Mouse (Mus musculus) urinary bladder, postnatal 10 days (tissue): ENCODE results near the gene Nptx1.
A peak's percentile ranks its signal among the peaks of the same experiment; 100 is the strongest.

Source experiments
- DNase-seq: peaks from one replicate; pipeline ENCODE4 v3.0.0; 2022; ENCODE audit warnings: low spot score

The Nptx1 gene

DNA sequence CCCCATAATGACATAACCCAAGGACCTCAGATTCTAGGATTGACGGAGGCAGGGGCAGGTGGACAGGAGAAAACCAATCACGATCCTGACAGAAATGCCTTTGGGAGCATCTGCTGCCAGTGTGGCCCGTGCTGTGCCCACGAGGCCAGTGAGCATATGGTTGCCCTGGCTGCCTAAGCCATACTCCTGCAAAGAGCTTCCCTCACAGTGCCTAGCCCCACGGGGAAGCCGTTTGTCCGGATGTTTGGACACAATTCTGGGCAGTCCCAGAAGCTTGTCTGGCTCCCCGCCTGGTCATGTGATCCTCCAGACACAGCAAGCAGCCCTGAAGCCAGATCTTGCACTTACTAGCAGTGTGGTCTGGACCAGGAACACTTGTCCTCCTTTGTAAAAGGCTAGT, 24.8 kb downstream of the Nptx1 start:
- DNase-seq, result no peak

GRCm38 (mm10) chr11:119521920-119522710, 25.4 kb downstream of the Nptx1 start:
- DNase-seq, result no peak

- DNase-seq, result no peak
These were observed 26.9 kb downstream of the Nptx1 start for GRCm38 (mm10) chr11:119520713-119521063.

DNA sequence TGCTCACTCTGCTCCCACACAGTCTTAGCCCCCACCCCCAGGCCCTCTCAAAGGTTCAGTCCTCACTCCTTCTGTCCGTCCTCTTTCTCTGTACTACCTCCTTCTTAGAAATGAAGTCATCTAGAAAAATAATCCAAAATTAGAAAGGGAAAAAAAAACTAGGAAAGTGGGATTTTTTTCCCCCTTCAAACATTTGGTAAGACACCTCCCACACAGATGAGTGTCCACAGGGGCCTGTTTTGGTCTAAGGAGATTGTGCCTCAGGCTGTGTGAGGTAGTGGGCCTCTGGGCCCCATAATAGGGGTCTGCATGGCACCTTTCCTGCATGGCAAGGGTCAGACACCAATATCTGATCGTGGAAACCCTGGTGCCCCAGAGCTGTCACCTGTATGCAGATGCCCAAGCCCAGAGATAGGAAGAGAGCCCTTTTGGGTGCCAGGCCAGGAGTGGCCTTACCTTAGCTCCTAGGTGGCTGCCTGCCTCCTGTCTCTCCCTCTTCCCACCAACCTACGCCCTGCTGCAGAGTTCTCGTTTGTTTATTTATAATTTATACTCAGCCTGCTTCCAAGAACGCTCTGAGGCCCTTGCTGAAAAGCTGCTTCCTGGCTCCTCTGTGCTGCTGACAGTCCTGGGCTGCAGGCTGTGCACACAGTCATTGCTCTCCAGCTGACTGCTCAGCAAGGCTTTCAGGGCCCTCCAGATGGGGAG, 27.4 kb downstream of the Nptx1 start:
- no peak for DNase-seq

- DNase-seq, result no peak
These were observed 28.2 kb downstream of the Nptx1 start for GRCm38 (mm10) chr11:119519387-119519786.

DNA sequence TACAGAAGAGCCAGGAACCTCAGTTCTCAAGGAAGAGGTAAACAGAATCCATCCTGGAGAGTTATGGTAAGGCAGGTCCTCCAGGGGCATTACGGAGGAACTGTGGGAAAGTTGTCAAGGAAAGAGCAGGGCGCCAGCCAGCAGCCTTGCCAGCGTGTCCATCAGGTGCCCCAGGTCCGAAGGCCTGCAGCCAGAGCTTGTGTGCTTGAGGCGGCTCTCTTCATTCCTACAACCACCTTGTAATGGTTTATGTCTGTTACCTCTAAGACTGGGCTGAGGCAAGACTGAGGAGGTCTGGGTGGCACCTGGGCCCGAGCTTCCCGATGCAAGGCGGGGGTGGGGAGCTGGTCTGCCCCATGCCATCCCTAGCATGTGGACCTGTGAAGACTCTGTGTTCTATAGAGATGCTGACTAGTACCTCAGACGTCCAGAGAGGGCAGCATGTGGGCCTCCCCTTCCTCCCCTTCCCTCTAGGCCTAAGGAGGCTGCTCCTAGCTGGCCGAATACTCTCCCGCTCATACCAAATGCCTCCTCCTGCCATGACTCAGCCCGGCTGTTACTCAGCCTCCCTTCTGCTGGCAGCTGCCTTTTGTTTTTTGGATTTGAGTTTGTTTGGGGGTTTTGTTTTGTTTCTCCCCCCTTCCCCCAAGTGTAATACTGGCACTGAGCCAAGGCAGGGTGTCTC, 30.7 kb downstream of the Nptx1 start:
- DNase-seq, result no peak

- no peak for DNase-seq
These were observed 31.5 kb downstream of the Nptx1 start for GRCm38 (mm10) chr11:119515823-119516676.

DNA sequence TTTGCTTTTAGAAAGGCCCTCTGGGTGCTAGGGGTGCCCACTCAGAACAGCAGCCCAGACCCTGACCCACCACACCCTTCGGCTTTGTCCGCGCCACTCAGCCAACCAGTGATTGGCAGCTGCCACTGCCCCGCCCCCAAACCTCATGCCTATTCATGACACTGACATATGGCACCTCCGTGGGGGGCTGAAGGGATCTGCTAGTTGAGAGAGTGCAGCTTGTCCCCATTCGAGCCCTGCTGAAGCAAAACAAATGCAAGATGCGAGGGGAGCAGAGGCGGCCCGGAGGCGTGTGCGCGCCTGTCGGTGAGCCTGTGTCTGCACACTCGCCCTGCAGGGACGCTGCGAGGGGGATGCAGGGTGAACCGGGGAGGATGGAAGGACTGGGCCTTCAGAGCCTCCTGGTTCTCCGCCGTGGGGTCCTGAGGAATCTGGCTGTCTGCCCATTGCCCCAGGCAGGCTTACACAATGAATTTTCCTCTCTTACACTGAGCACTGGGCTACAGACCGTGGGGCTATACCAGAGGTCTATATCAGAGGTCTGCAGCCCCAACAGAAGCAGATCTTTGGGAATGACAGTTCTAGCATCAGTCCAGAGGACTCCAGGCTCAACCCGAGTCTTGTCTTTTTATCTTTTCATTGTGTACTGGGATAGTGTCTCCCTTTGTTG, 32.5 kb downstream of the Nptx1 start:
- DNase-seq, result no peak

DNA sequence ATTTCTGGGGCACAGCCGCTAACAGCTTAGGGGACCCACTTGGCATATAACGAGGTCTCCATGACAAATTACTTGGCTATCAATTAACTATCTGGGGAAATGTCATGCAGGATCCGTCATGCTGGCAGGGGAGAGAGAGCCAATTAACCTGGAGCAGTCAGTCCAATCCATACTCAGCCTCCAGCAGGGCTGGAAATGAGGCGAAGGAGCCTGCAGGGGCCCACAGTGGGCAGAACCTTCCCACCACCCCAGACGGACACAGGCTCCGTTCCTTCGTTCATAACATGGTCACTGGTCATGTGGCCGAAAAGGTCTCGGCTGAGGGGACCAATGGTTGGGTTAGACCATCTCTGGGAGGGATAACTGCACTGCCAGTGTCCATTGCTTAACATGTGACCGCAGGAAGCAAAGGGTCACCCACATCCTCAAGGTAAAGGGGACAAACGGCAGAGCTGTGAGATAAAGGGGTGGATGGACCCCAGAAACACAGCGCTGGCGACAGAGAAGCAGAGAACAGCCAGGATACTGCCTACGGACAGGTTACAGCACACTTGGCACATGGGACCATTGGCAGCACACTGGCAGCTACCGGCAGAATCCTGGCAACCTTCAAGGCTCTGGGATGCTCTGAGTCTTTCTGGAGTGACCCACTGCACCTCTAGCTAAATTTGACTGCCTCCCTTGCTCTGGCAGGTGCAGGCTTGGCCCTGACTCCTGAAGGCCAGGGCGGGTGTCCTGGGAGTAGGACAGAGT, 33.3 kb downstream of the Nptx1 start:
- DNase-seq, result no peak

DNA sequence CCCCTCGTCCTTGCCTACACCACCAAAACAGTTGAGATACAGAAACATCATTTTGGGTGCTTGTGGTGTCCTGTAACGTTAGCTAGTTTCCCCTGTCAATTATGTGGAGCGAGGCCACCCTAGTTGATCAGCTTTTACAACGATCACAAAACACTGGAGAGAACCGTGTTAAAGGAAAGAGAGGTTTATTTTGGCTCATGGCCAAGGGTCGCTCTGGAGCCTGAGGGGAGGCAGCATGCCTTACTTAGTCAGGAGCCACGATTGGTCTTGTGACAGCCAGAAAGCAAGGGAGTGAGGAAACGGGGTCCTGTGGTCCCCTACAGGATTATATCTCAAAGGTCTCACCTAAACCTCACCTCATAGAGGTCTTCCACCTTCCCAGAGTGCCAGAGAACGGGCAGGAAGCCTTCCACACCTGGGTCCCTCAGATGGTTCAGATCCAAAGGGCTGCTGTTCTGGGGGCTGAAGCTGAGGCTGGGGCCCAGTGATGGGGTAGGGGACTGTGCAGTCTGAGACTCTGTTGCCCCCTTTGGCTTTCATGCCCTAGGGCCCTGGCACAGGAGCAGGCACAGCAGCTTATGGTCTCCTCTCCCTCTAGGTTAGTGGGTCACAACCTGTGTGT, 34.4 kb downstream of the Nptx1 start:
- no peak for DNase-seq

DNA sequence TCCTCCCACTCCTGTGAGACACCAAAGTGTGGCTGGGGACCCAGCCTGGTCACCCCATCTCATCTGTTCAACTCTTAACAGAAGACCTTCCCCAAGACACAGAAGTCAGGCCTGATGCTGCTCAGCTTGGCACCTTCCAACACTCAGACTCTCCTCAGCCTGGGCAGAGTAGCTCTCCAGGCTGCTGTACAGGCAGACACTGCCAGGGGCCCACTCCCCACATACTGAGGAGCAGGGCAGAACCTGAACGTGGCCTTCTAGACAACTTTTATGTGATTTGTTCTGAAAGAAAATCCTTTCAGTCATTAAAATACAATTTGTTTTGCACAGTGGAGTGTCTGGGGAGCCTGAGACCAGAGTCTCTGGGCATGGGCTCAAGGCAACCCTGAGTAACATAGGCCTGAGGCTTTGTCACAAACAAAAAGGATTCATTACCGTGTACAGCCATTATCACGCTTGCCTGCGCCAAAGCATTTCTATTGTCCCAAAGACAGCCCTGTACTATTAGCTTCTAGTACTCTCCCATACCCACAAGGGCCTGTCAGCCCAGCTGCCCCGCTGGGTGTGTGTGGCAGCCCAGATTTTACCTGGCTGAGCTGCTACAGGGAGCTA, 38.3 kb downstream of the Nptx1 start:
- DNase-seq, result no peak

DNA sequence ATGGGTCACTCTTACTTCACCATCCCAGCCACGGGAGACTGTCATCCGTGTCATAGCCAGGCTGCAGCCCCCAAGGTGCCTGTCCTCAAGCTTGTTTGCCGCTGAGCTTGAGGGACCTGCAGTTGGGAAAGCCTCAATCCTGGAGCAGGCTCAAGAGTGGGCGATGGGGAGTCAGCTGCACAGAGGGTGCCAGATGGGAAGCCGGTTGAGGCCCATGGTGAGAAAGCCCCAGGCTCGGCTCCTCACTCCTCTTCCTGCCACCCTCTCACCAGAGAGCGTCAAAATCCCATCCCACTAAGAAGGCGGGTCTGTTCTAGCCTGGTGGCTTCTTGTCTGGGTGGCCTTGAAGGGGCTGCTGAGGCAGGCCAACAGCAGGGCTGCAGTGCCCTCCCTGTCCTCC, 39.8 kb downstream of the Nptx1 start:
- no peak for DNase-seq

GRCm38 (mm10) chr11:119506386-119506785, 41.2 kb downstream of the Nptx1 start:
- no peak for DNase-seq

GRCm38 (mm10) chr11:119503675-119504074, 43.9 kb downstream of the Nptx1 start:
- peak; percentile 28 for DNase-seq

DNA sequence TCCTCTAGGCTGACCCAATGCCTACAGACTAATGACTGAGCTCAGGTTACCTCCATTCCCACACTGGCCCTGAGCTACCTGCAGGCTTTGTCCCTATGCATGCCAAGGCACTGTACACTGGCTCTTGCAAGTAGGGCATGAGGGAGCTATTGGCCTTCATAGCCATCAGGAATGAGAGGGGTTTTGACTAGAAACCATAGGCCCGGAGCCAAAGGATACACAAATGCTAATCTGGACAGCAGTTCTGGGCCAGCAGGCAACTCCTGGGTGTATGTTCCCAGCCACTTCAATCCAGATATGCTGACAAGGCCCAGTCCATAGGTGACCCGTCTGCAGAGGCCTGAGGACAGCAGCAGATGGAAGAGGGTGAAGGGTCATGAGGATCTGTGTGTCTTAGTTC, 47.5 kb downstream of the Nptx1 start:
- no peak for DNase-seq

- no peak for DNase-seq
These were observed 48.3 kb downstream of the Nptx1 start for GRCm38 (mm10) chr11:119499297-119499696.

- no peak for DNase-seq
These were observed 50.1 kb downstream of the Nptx1 start for GRCm38 (mm10) chr11:119497451-119497850.

- no peak for DNase-seq
These were observed 51.4 kb downstream of the Nptx1 start for GRCm38 (mm10) chr11:119496147-119496546.

DNA sequence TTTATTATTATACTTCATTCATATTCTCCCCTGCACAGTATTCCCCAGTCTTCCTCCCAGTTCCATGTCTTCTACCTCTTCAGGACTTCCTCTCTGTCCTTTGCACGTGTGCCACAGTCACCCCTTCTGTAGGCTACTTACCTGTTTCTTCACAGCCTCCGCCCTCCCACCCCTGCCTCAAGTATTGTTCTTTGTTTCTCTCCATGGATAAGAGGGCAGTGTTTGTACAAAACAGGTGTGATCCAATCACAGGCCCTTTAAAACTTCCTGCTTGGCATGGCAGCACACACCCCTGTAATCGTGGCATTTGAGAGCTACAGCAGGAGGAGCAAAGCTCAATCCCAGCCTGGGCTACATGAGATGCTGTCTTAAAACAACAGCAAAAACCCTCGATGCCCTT, 54.0 kb downstream of the Nptx1 start:
- DNase-seq, result no peak

DNA sequence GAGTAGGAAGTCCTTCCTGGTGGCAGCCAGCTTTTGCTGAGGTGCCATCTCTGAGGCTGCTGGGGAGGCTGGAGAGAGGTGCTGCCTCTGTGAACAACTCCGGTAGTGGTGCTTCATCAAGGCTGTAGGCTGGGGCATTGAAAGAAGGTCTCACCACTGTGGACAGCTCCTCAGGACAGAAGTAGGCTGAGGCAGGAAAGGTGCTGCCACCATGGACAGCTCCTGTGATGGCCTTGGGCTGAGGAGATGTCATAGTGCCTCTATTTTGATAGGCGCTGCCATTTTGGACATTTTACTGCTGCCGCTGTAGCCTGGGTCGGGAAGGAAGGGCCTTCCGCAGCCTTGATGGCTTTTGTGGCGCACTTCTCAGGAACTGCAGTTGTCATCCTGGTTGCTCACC, 54.7 kb downstream of the Nptx1 start:
- no peak for DNase-seq
